Mouse (Mus musculus) testis, adult 2 months (tissue): ENCODE results near the gene Actg1. TPM values are rescaled to one million over a fixed set of nuclear protein-coding genes. Genes with fewer than 3 reads are reported as not detected.
"Not testable (repeated sequence)": the region's sequence is repeated elsewhere in the genome, so short reads cannot be mapped to it uniquely, and the experiment has no call there.

Experiments
- H3K27ac ChIP-seq: fragments of 200-500 bp; 2 replicates; pipeline ENCODE4 v1.5.1; 2012; ENCODE audit warnings: low read depth, low read length; ENCODE audit not compliant: control insufficient read depth, insufficient read depth
- H3K27me3 ChIP-seq: fragments of 200-500 bp; 2 replicates; pipeline ENCODE4 v1.6.1; 2012; ENCODE audit warnings: mild to moderate bottlenecking, low read length, moderate library complexity; ENCODE audit not compliant: control insufficient read depth, insufficient read depth
- H3K36me3 ChIP-seq: fragments of 200-500 bp; 2 replicates; pipeline ENCODE4 v1.6.1; 2012; ENCODE audit warnings: mild to moderate bottlenecking, low read length; ENCODE audit not compliant: control insufficient read depth, insufficient read depth
- H3K4me1 ChIP-seq: fragments of 200-500 bp; 2 replicates; pipeline ENCODE4 v1.6.1; 2012; ENCODE audit warnings: low read length; ENCODE audit not compliant: control insufficient read depth, insufficient read depth
- H3K4me3 ChIP-seq: fragments of 200-500 bp; 2 replicates; pipeline ENCODE4 v1.5.1; 2012; ENCODE audit warnings: low read depth, mild to moderate bottlenecking, low read length, moderate library complexity, mixed read lengths; ENCODE audit not compliant: control insufficient read depth
- CTCF ChIP-seq: fragments of 200-500 bp; IDR thresholded peaks from 2 replicates; pipeline ENCODE4 v1.5.1; 2012; ENCODE audit warnings: low read depth, mild to moderate bottlenecking, inconsistent platforms, low read length, moderate library complexity; ENCODE audit not compliant: control insufficient read depth, insufficient read depth, insufficient replicate concordance
- POLR2A ChIP-seq: fragments of 200-500 bp; IDR thresholded peaks from 2 replicates; pipeline ENCODE4 v1.6.1; 2012; ENCODE audit warnings: low read depth, mild to moderate bottlenecking, inconsistent platforms, low read length, moderate library complexity; ENCODE audit not compliant: control insufficient read depth
- polyA plus RNA-seq: library from polyadenylated mRNA; depleted of rRNA; stranded (reverse); fragments of >200 nt; gene quantifications from 2 replicates; pipeline ENCODE4 v1.2.3, GENCODE M21; 2012

Gene Actg1
- polyA plus RNA-seq, 1 experiment = 672 TPM

DNA sequence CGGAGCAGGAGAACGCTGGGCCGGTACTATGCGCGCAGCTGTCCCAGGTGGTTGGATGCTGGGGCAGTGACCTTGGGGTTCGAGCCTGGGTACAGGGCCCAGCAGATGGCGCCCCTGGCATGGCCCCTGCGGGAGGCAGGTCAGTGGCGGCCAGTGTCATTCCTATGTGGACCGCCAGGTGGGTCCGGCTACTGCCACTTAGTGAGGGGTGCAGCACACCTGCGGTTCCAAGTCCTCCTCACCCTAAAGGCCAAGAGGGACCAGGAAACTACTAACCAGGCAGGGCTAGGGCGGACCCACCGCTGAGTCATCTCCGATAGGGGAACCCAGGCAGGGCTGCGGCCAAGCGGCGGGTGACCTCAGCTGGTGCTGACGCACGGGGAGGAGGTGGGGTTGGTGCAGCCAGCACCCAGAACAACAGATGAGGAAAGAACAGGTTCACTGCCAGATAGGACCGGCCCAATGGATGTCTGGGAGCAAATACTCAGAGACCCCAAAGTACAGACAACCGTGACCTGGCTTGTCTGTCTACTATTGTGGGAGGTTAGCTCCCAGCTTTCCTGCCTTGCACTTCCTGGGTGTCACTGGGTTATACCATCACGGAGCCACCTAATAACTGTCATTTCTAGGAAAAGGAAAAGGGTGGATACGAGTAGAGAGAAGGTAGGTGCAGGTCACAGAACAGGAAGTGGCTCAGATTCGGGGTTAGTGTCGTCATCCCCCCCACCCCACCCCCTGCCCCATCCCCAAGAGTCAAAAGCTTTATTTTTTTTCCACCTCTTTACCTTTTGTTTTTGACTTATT lies 5.4 kb upstream of the Actg1 start:
- H3K4me3 ChIP-seq = no peak overlapping the region

DNA sequence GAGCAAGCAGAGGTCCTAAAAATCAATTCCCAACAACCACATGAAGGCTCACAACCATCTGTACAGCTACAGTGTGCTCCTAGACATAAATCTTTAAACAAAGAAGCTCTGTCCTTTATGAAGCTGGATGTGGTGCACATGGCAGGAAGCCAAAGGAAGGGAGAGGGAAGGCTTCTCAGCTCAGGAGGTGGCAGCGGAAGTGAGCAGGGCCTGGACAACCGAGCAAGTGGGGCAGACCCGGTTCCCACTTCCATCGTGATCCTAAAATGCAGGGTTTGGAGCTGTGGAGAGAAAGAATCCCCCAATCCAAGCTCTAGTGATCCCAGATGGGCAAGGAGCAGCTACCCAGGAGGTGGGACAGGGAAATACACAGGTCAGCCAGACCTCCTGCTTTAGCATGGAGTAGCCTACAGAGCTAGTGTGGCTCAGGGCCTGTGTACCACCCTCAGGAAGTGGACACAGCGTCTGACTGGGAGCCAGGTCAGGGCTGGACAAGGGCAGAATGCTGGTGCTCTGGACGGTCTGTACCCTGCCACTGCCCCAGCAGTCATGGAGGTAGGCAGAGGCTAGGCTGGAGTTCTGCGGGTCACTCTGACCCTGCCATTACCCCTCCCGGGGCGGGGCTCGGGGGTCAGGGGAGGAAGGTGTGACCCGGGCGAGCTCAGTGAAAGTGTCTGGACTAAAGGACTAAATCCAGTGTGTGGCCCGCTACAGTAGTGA lies 4.4 kb upstream of the Actg1 start:
- peaks cover 30% of the 10 kb centered on the region for H3K4me1 ChIP-seq
- no peak overlapping the region for H3K4me3 ChIP-seq
- H3K36me3 ChIP-seq = no peaks in the 10 kb centered on the region
- no peaks in the 10 kb centered on the region for H3K27me3 ChIP-seq
- H3K27ac ChIP-seq = peak overlapping the region; percentile 41; the same call in 1 of the 2 replicates
- TF ChIP-seq CTCF = no peak
- peak; percentile 29; the same call in 1 of the 2 replicates for TF ChIP-seq POLR2A

More for the DNA sequence above, 5.4 kb upstream of the Actg1 start:
- Histone ChIP-seq H3K27ac (peak overlapping the region; percentile 54; the same call in 1 of the 2 replicates), H3K36me3 (no peaks in the 10 kb centered on the region), H3K4me1 (peaks cover 30% of the 10 kb centered on the region), H3K27me3 (no peaks in the 10 kb centered on the region)
- TF ChIP-seq CTCF (peak; percentile 43), POLR2A (peak; percentile 45; the same call in 1 of the 2 replicates)

DNA sequence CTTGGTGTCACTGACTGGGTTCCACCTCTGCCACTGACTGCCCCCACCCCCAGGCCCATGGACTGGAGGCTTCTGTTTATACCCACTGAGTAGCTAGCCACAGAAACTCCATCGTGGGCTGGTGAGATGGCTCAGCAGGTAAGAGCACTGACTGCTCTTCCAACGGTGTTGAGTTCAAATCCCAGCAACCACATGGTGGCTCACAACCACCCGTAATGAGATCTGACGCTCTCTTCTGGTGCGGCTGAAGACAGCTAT lies 3.7 kb upstream of the Actg1 start:
- not testable (repeated sequence) for H3K27ac ChIP-seq, H3K4me3 ChIP-seq, H3K27me3 ChIP-seq, H3K36me3 ChIP-seq
- peaks cover 30% of the 10 kb centered on the region for H3K4me1 ChIP-seq

DNA sequence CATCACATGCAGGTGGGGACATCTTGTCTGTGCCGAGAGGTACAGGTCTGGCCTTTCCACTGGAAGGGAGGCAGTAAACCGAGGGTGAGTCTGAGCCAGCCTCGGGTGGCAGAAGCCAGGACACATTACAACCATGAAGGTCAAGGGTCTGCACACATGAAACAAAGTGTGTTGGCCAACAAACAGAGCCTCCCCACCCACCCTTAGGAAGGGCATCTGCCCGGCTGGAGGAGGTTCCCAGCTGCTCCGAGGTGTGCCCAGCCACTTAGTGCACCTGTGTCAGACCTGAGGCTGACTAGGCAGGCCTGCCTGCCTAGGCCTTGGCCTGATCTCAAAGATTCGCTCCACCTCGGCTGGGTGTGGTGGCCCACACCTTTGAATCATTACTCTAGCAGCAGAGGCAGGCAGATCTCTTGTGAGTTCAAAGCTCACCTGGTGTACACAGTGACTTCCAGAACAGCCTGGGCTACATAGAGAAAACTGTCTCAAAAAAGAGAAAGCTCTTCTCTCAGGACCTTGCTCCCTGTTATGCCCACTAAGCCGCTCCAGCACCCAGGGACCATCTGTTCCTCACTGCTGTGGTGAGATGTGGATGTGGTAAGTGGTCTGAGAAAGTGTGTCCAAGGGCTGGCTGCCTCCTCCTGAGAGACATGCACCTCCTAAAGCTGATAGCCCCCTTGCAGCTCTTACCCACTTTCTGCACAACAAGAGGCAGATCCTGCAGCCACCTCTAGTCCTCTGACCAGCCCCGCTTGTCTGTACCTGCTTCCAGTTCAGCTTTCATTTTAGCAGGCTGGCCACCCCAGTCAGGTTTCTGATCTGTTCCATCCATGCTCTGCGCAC lies 3.1 kb upstream of the Actg1 start:
- H3K4me3 ChIP-seq = peak overlapping the region; percentile 94
- H3K27ac ChIP-seq = peak overlapping the region; percentile 89
- peaks cover 30% of the 10 kb centered on the region for H3K4me1 ChIP-seq
- TF ChIP-seq CTCF = no peak
- peak; percentile 7; the same call in 1 of the 2 replicates for TF ChIP-seq POLR2A
- H3K36me3 ChIP-seq = no peaks in the 10 kb centered on the region
- no peaks in the 10 kb centered on the region for H3K27me3 ChIP-seq

DNA sequence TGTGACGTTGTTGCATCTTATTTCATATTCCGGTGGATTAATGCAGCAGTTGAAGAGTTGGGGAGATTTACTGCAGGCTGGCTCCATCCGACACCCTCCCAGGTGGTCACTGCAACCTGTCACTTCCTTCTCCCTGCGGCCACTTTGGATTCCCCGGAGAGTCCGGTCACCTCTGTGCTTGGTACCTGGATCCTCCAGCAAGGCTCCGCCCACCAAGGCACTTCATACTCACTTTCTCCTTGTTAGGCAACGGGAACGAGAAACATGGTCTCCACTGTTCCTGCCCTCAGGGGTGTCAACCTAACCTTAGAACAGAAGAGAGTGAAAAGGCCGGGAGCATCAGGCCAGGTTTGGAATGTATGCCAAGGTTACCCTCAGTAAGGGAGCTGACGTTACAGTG lies 2.4 kb upstream of the Actg1 start:
- H3K27me3 ChIP-seq = no peaks in the 10 kb centered on the region
- peak overlapping the region; percentile 94 for H3K4me3 ChIP-seq
- no peaks in the 10 kb centered on the region for H3K36me3 ChIP-seq
- no peak for TF ChIP-seq CTCF
- TF ChIP-seq POLR2A = no peak
- peak overlapping the region; percentile 89 for H3K27ac ChIP-seq
- H3K4me1 ChIP-seq = peaks cover 30% of the 10 kb centered on the region

DNA sequence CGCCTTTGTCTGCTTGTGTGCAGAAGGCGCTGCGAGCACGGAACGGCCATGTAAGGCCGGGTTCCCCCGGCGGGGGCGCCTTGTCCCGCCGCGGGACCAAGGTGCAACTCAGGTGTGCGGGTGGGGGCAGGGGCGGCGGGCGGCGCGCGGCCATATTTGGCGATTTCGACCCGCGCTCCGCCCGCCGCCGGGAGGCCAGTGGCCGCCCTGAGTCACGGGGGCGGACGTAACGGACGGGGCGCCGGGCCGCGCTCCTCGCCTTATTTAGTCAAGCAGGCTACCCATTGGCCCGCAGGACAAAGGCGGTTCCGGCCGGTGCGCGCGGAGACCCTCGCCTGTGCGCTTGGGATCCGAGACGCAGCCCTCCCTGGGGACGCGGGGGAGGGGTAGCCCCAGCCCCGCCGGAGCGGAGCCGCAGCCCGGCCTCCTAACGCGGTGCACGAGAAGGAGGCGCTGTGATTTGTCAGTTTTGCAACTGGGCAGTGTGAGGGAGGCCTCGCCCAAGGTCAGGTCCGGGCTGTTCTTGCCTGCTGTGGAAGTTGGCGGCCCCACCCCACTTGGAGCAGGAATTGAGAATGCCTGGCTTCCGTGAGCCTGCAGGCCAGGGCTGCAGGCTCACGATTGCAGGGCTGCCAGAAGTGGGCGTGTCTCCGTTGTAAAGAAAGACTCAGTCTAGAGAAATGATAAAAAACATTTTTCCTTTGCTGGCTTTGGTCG lies 1.8 kb upstream of the Actg1 start:
- TF ChIP-seq POLR2A (peak; percentile 35; the same call in 1 of the 2 replicates), CTCF (no peak)
- Histone ChIP-seq H3K4me1 (peaks cover 30% of the 10 kb centered on the region), H3K36me3 (no peaks in the 10 kb centered on the region), H3K4me3 (peak overlapping the region; percentile 94), H3K27me3 (no peaks in the 10 kb centered on the region), H3K27ac (peak overlapping the region; percentile 98)

DNA sequence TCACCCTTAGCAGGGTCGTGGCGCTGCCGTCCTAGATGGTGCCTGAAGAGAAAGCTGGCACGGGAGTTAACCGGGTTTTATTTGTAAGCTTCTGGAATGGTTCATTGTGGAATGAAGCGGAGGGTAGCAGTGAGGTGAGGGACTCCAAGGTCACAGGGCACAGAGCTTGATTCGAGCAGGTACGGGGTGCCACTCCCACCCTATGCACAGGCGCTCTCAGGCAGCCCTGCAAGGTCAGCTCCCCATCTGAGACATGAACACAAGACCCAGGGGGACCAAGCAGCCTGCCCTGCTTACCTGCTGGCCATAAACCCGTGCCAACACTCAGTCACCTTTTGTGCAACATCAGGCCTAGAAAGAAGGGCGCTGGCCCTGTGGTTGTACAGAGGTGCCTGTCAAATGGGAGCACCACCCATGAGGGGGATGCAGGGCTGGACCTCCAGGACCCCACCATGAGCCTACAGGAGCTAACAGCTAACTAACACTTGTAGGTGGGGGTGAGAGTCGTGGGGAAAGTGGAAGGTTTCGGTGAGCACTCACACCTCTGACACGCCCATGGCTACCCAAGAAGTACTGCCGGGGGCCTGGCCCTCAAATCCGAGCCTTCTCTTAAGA lies 1.1 kb upstream of the Actg1 start:
- Histone ChIP-seq H3K27me3 (no peaks in the 10 kb centered on the region), H3K4me1 (peaks cover 30% of the 10 kb centered on the region), H3K36me3 (no peaks in the 10 kb centered on the region), H3K4me3 (peak overlapping the region; percentile 94), H3K27ac (peak overlapping the region; percentile 98)
- no peak for TF ChIP-seq CTCF
- 0 out of 2 replicates have a peak, but pooled peaks have one; percentile 37 for TF ChIP-seq POLR2A
